Mouse (Mus musculus): ENCODE measurements around the gene Acer2. TPM values are rescaled to one million over a fixed set of nuclear protein-coding genes. Genes with fewer than 3 reads are reported as not detected.

Gene Acer2
- polyA plus RNA-seq, 1 experiment from 2014 or later: 31.0 TPM

- 83% methylated on average over 4 of the region's 4 CpGs for WGBS
- no peaks in the 10 kb centered on the region for H3K9me3 ChIP-seq (ENCODE audit: control insufficient read depth, low read depth, low read length)
- peaks cover 28% of the 10 kb centered on the region for H3K36me3 ChIP-seq (ENCODE audit: control insufficient read depth, insufficient read depth, low read length)
- H3K9ac ChIP-seq (replicated peaks; ENCODE audit: low read depth, low read length): no peak overlapping the region
- H3K27me3 ChIP-seq (ENCODE audit: control insufficient read depth, insufficient read depth, low read length): no peaks in the 10 kb centered on the region
- no peak for ATAC-seq (ENCODE audit: insufficient number of reproducible peaks, insufficient read depth, low FRiP score, low read depth)
- H3K4me3 ChIP-seq (ENCODE audit: low read depth, low read length): no peak overlapping the region
- H3K27ac ChIP-seq (ENCODE audit: low read length): no peak overlapping the region
- peaks cover 3% of the 10 kb centered on the region; the same call in 1 of the 2 replicates for H3K4me1 ChIP-seq (ENCODE audit: control insufficient read depth, insufficient read depth, low read length)
- H3K4me2 ChIP-seq (replicated peaks; ENCODE audit: low read depth, low read length): no peak overlapping the region
Observed at GRCm38 (mm10) chr4:86852813-86853590, 21.2 kb upstream of the Acer2 start.

- 1% methylated on average over 50 of the region's 50 CpGs for WGBS
Observed at GRCm38 (mm10) chr4:86856304-86857112, 17.7 kb upstream of the Acer2 start.

GRCm38 (mm10) chr4:86857113-86858069 lies 16.8 kb upstream of the Acer2 start, which contains the start of gene Rps6:
TSS of gene Rps6 (minus strand) at chr4:86857412.
- peak within 1 kb of the TSS; percentile 99 for H3K9ac ChIP-seq (replicated peaks; ENCODE audit: low read depth, low read length)
- no peaks in the 10 kb centered on the region for H3K9me3 ChIP-seq (ENCODE audit: control insufficient read depth, low read depth, low read length)
- H3K27ac ChIP-seq (ENCODE audit: low read length): peak within 1 kb of the TSS; percentile 96
- peak; percentile 98 for ATAC-seq (ENCODE audit: insufficient number of reproducible peaks, insufficient read depth, low FRiP score, low read depth)
- peaks cover 24% of the 10 kb centered on the region for H3K36me3 ChIP-seq (ENCODE audit: control insufficient read depth, insufficient read depth, low read length)
- peak within 1 kb of the TSS; percentile 82 for H3K4me3 ChIP-seq (ENCODE audit: low read depth, low read length)
- H3K4me2 ChIP-seq (replicated peaks; ENCODE audit: low read depth, low read length): peak within 1 kb of the TSS; percentile 84
- H3K27me3 ChIP-seq (ENCODE audit: control insufficient read depth, insufficient read depth, low read length): no peaks in the 10 kb centered on the region
- H3K4me1 ChIP-seq (ENCODE audit: control insufficient read depth, insufficient read depth, low read length): peaks cover 7% of the 10 kb centered on the region; the same call in 1 of the 2 replicates
- under 1% methylated on average over 68 of the region's 68 CpGs for WGBS

More at GRCm38 (mm10) chr4:86856304-86857112, 17.7 kb upstream of the Acer2 start:
- Histone ChIP-seq H3K4me3 (ENCODE audit: low read depth, low read length) (peak overlapping the region; percentile 82), H3K4me1 (ENCODE audit: control insufficient read depth, insufficient read depth, low read length) (peaks cover 7% of the 10 kb centered on the region; the same call in 1 of the 2 replicates), H3K27me3 (ENCODE audit: control insufficient read depth, insufficient read depth, low read length) (no peaks in the 10 kb centered on the region), H3K4me2 (replicated peaks; ENCODE audit: low read depth, low read length) (peak overlapping the region; percentile 72), H3K36me3 (ENCODE audit: control insufficient read depth, insufficient read depth, low read length) (peaks cover 24% of the 10 kb centered on the region), H3K27ac (ENCODE audit: low read length) (peak overlapping the region; percentile 96), H3K9me3 (ENCODE audit: control insufficient read depth, low read depth, low read length) (no peaks in the 10 kb centered on the region), H3K9ac (replicated peaks; ENCODE audit: low read depth, low read length) (peak overlapping the region; percentile 99)
- no peak for ATAC-seq (ENCODE audit: insufficient number of reproducible peaks, insufficient read depth, low FRiP score, low read depth)

- Histone ChIP-seq H3K27ac (ENCODE audit: low read length) (no peak overlapping the region), H3K9me3 (ENCODE audit: control insufficient read depth, low read depth, low read length) (no peaks in the 10 kb centered on the region), H3K4me3 (ENCODE audit: low read depth, low read length) (peak overlapping the region; percentile 82), H3K36me3 (ENCODE audit: control insufficient read depth, insufficient read depth, low read length) (peaks cover 21% of the 10 kb centered on the region), H3K9ac (replicated peaks; ENCODE audit: low read depth, low read length) (peak overlapping the region; percentile 59), H3K27me3 (ENCODE audit: control insufficient read depth, insufficient read depth, low read length) (no peaks in the 10 kb centered on the region), H3K4me2 (replicated peaks; ENCODE audit: low read depth, low read length) (peak overlapping the region; percentile 84), H3K4me1 (ENCODE audit: control insufficient read depth, insufficient read depth, low read length) (peaks cover 7% of the 10 kb centered on the region; the same call in 1 of the 2 replicates)
- WGBS: 48% methylated on average over 12 of the region's 12 CpGs
- no peak for ATAC-seq (ENCODE audit: insufficient number of reproducible peaks, insufficient read depth, low FRiP score, low read depth)
Observed at GRCm38 (mm10) chr4:86858070-86858440, 16.1 kb upstream of the Acer2 start.

- Histone ChIP-seq H3K4me3 (ENCODE audit: low read depth, low read length) (no peak overlapping the region), H3K27ac (ENCODE audit: low read length) (no peak overlapping the region), H3K27me3 (ENCODE audit: control insufficient read depth, insufficient read depth, low read length) (no peaks in the 10 kb centered on the region), H3K9ac (replicated peaks; ENCODE audit: low read depth, low read length) (no peak overlapping the region), H3K4me2 (replicated peaks; ENCODE audit: low read depth, low read length) (no peak overlapping the region), H3K4me1 (ENCODE audit: control insufficient read depth, insufficient read depth, low read length) (no peaks in the 10 kb centered on the region), H3K9me3 (ENCODE audit: control insufficient read depth, low read depth, low read length) (no peaks in the 10 kb centered on the region), H3K36me3 (ENCODE audit: control insufficient read depth, insufficient read depth, low read length) (no peaks in the 10 kb centered on the region)
- WGBS: 78% methylated on average over 5 of the region's 5 CpGs
- no peak for ATAC-seq (ENCODE audit: insufficient number of reproducible peaks, insufficient read depth, low FRiP score, low read depth)
Observed at GRCm38 (mm10) chr4:86864087-86864486, 10.1 kb upstream of the Acer2 start.

GRCm38 (mm10) chr4:86871988-86872387 lies 2.2 kb upstream of the Acer2 start:
- H3K36me3 ChIP-seq (ENCODE audit: control insufficient read depth, insufficient read depth, low read length): no peaks in the 10 kb centered on the region
- no peak overlapping the region for H3K27ac ChIP-seq (ENCODE audit: low read length)
- no peak overlapping the region for H3K4me2 ChIP-seq (replicated peaks; ENCODE audit: low read depth, low read length)
- no peaks in the 10 kb centered on the region for H3K9me3 ChIP-seq (ENCODE audit: control insufficient read depth, low read depth, low read length)
- H3K9ac ChIP-seq (replicated peaks; ENCODE audit: low read depth, low read length): no peak overlapping the region
- H3K27me3 ChIP-seq (ENCODE audit: control insufficient read depth, insufficient read depth, low read length): no peaks in the 10 kb centered on the region
- ATAC-seq (ENCODE audit: insufficient number of reproducible peaks, insufficient read depth, low FRiP score, low read depth): no peak
- no peaks in the 10 kb centered on the region for H3K4me1 ChIP-seq (ENCODE audit: control insufficient read depth, insufficient read depth, low read length)
- no peak overlapping the region for H3K4me3 ChIP-seq (ENCODE audit: low read depth, low read length)

- no peak overlapping the region for H3K27ac ChIP-seq (ENCODE audit: low read length)
- no peak overlapping the region for H3K4me3 ChIP-seq (ENCODE audit: low read depth, low read length)
- H3K9me3 ChIP-seq (ENCODE audit: control insufficient read depth, low read depth, low read length): no peaks in the 10 kb centered on the region
- ATAC-seq (ENCODE audit: insufficient number of reproducible peaks, insufficient read depth, low FRiP score, low read depth): no peak
- no peaks in the 10 kb centered on the region for H3K4me1 ChIP-seq (ENCODE audit: control insufficient read depth, insufficient read depth, low read length)
- no peak overlapping the region for H3K9ac ChIP-seq (replicated peaks; ENCODE audit: low read depth, low read length)
- H3K4me2 ChIP-seq (replicated peaks; ENCODE audit: low read depth, low read length): no peak overlapping the region
- no peaks in the 10 kb centered on the region for H3K36me3 ChIP-seq (ENCODE audit: control insufficient read depth, insufficient read depth, low read length)
- H3K27me3 ChIP-seq (ENCODE audit: control insufficient read depth, insufficient read depth, low read length): no peaks in the 10 kb centered on the region
- WGBS: 46% methylated on average over 4 of the region's 4 CpGs
Observed at GRCm38 (mm10) chr4:86873072-86873471, 1.1 kb upstream of the Acer2 start.

- Histone ChIP-seq H3K27me3 (ENCODE audit: control insufficient read depth, insufficient read depth, low read length) (no peaks in the 10 kb centered on the region), H3K4me2 (replicated peaks; ENCODE audit: low read depth, low read length) (no peak overlapping the region), H3K36me3 (ENCODE audit: control insufficient read depth, insufficient read depth, low read length) (no peaks in the 10 kb centered on the region), H3K4me1 (ENCODE audit: control insufficient read depth, insufficient read depth, low read length) (no peaks in the 10 kb centered on the region), H3K9ac (replicated peaks; ENCODE audit: low read depth, low read length) (no peak overlapping the region), H3K4me3 (ENCODE audit: low read depth, low read length) (no peak overlapping the region), H3K27ac (ENCODE audit: low read length) (no peak overlapping the region), H3K9me3 (ENCODE audit: control insufficient read depth, low read depth, low read length) (no peaks in the 10 kb centered on the region)
- 91% methylated on average over 2 of the region's 2 CpGs for WGBS
- no peak for ATAC-seq (ENCODE audit: insufficient number of reproducible peaks, insufficient read depth, low FRiP score, low read depth)
Observed at GRCm38 (mm10) chr4:86879477-86879876, 5.3 kb downstream of the Acer2 start.

All from stomach, embryonic 14.5 days (tissue).